Mouse (Mus musculus) granulocyte monocyte progenitor cell, adult 5-6 weeks (primary cell): ENCODE results near the gene Adcy4. TPM values are rescaled to one million over a fixed set of nuclear protein-coding genes. Genes with fewer than 3 reads are reported as not detected.
"Not testable (repeated sequence)": the region's sequence is repeated elsewhere in the genome, so short reads cannot be mapped to it uniquely, and the experiment has no call there.

Source experiments
- ATAC-seq: replicated peaks from 2 replicates; pipeline ENCODE4 v1.8.0; 2016; ENCODE audit warnings: mild to moderate bottlenecking, moderate TSS enrichment, inconsistent platforms; ENCODE audit not compliant: poor library complexity, severe bottlenecking
- total RNA-seq, 2 experiments: library from RNA; stranded (forward) in 1 of 2; stranded (reverse) in 1 of 2; fragments of 200-712, 200-1000 nt in 1 of 2; fragments of >200 nt in 1 of 2; fragmentation: Nextera tagmentation in 1 of 2; gene quantifications; 2 replicates each; pipeline ENCODE4 v1.2.3; 2014 to 2017

The Adcy4 gene
- total RNA-seq, 2 experiments from 2014 or later, result not detected

DNA sequence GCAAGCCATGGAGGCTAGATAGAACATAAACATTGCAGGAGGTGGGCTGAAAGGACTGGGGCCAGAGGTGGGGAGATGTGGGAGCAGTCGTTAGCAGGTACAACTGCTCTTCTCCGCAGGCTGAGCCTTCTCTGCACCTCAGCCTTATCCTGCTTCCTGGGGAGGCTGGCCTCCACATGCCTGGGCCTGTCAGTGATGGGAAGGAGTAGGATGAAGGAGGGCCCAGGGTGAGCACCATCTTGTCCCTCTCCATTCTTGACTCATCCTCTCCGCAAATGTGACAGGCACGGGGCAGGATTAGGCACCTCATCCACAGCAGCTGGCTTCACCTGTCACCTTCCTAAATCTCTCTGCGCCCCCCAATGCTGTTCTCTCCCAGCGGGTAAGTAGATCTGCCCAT, 22.7 kb downstream of the Adcy4 start, which contains the start of gene Ltb4r2:
TSS of gene Ltb4r2 (plus strand) at position 266 of the 400 bp plus-strand sequence.
- ATAC-seq, result no peak

DNA sequence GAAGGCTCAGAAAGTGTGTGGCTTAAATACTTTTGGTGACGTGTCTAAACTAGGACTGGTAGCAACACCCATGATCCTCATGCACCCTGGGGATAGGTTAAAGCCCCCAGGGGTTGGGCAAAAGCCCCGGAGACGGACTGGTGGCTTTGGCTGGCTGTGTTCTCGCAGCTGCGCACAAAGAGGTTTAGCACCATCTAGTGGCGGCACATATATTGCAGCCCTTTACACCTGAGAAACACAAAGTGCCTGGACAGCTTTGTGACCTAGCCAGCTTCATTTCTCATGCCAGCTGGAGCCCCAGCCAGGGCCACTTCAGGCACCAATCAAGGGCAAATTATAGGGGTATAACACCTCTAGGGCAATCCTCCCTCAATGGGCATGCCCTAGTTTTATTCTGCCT, 23.7 kb downstream of the Adcy4 start:
- not testable (repeated sequence) for ATAC-seq

DNA sequence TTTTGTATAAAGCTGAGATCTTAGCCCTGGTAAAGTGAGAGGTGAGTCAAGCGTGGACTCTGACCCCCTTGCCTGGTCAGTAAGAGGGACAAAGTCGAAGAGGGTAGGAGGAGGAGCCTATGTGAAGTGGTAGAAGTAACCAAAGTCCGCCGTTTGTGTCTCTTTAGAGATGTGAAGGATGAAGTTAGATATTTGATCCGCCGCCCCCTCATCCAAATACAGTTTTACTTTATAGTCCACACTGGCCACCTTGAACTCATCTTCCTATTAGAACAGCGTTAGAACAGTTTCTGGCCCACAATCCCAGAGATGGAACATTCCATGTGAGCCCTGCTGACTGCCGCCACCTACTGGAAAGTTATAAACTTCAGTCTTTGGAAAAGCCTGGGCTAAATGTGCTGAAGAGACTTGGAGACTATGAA, 25.5 kb downstream of the Adcy4 start, which contains the start of gene Cideb:
TSS of gene Cideb (minus strand) at position 96 of the 422 bp plus-strand sequence.
- peak; percentile 23 for ATAC-seq

DNA sequence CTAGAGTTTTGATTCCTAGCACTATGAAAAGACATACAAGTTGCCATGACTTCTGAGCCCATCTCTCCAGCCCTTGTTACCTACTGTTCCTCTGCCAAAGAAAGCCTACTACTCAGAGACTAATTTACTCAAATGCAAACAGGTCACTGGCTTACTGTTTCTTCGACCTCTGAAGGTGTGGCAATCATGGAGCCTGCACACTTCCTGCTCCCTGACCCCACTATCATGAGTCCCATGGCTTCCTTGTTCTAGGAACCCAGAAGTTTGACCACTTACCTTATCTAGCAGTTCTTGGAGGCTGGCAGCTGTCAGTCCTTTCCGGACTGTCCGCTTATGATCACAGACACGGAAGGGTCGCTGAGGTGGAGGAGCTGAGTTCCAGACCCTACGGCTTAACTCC, 26.3 kb downstream of the Adcy4 start:
- peak; percentile 42 for ATAC-seq

DNA sequence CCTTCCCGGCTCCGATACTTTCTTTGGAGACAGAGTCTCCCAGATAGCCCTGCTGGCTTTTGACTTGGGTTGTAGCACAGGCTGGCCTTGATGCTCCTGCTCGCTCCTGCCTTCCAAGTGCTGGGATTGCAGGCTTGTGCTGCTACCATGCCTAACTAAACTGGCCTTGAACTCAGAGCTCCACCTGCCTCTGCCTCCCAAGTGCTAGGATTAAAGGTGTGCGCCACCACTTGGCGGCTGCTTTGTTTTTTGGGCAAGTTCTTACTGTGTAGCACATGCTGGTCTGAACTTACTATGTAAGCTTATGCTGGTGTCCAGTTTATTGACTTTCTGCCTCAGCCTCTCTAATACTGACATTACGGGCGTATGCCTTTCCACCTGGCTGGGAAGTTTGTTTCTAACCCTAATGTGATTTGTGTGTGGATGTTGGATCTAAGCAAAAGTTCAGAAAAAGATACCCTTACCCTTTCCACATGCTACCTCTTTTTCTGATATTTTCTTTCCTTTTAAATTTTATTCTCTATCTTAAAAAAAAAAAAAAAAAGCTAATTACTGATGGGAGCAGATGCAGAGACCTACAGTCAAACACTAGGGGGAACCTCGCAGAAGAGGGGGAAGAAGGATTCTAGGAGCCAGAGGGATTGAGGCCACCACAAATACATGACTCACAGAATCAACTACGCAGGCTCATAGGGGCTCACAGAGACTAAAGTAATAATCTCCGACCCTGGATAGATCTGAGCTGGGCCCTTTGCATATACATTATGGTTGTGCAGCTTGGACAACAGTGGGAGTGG, 36.6 kb downstream of the Adcy4 start:
- no peak for ATAC-seq

DNA sequence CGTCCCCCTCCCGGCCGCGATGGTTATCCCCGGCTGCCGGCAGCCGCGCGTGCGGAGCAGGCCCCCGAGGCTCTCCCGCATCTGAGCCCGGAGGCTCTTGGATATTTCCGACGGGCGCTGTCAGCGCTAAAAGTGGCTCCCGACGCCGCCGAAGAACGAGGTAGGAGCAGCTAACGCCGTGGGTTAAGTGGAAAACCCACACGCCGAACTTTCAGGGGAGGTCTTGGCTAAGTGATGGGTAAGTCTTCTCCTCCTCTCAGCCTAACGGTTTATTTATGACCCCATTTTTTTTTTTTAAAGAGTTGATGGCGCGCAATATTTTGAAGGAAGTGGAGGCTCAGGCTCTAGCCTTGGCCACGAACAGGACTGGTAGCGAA, 38.0 kb downstream of the Adcy4 start:
- ATAC-seq, result no peak

DNA sequence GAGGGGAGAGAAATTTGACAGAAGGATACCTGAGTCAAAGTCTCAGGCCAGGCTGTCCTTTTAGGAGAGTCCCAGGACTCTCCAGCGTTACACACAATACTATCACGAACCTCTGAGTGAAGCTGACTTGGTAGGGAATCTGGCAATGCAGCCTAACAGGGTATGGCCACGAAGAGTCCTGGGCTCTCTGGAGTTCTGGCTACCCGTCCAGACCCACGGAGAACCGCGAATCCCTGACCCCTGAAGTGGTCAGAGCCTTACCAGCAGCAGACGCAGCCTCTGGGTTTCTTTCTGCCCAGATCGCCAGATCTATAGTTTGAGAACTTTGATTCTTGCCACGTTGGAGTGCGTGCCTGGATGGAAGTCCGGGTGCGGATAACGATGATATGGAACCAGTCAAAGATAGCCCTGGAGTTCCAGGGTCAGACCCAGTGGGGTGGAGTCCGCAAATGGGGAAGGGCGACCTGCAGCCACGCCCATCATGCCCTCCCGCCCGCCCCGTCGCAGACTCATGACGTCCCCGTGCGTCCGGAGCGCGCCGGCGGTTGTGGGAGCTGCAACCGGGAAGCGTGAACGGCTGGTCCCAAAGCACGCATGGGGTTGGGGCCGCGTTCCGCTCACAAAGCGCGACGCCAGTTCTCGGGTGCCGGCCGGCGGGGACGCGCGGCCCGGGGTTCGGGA, 38.6 kb downstream of the Adcy4 start, which contains the start of the genes Dhrs1 and Nop9:
TSS of gene Dhrs1 (minus strand) at position 511 of the 681 bp plus-strand sequence.
TSS of gene Nop9 (plus strand) at position 514 of the 681 bp plus-strand sequence.
- peak; percentile 85 for ATAC-seq

DNA sequence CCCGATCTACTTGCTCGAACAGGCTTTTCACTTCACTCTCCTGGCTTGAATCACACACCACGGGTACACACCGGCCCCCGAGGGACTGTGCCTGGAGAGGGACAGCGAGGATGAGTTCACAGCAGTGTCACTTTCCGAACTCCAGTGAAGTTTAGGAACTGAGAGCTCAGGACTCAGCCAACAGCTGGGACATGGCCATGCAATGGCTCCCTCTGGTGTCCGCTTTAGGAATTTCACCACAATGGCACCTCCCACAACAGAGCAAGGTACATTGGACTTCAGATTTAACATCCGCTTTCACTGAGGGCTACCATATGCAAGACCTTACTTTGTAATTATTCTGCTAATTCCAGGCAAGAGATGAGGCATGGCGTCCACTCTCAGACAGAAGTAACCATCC, 40.2 kb downstream of the Adcy4 start:
- ATAC-seq, result peak; percentile 75

DNA sequence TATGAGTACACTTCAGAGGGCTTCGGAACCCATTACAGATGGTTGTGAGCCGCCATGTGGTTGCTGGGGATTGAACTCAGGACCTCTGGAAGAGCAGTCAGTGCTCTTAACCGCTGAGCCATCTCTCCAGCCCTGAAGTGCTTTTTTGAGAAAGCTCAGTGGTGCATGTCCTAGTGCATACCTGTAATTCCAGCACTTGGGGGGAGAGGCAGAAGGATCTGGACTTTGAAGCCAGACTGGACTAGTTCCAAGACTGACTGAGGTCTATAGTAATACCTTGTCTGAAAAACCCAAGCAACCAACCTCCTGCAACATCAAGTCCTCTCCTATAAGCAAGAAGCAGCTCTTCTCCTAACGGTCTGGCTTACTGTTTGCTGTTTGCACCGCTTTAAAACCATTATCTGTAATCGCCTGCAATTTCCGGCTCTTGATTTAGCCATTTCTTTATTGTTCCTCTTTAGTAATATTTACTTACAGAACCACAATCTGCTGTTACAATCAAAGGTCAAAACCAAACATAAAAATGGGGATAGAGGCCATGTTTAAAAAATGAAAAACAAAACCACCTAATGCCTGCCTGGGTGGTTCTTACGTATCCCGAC, 46.7 kb downstream of the Adcy4 start:
- ATAC-seq, result peak; percentile 33; the same call in 1 of the 2 replicates

DNA sequence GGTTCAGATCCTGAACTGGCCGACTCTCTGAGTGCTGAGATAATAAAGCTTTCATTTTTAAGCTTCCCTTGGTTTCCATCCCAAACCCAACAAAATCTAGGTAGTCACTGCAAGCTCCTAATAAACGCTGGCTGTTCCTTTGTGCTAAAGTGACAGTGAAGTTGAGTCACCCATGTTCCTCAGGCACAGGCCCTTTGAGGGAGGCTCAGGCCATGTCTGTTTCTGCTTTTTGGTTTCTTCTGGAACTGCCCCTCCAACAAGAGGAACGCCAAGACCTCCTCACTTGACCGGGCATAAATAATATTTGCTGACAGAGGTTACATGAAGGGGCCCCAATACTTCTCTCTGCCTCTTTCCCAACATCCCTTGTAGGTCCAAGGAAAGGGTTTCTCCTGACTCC, 48.1 kb downstream of the Adcy4 start:
- peak; percentile 58; the same call in 1 of the 2 replicates for ATAC-seq

DNA sequence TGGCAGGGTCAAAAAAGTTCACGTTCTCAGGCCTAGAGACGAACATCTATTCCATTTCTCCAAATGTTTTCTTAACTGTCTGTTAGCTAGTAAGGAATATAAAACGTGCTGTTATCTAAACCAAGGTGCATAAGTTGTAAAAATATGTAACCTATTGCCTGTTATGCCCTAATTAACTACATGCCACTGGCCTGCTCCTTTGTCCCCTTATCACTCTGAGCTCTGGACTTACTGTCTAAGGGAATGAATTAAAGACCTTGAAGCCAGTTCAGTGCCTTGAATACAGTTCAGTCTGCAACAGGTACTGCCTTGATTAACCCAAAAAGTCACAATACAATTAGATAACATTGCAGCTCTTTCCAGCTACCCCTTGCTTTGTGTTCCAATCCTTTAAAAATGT, 48.6 kb downstream of the Adcy4 start:
- ATAC-seq, result no peak

DNA sequence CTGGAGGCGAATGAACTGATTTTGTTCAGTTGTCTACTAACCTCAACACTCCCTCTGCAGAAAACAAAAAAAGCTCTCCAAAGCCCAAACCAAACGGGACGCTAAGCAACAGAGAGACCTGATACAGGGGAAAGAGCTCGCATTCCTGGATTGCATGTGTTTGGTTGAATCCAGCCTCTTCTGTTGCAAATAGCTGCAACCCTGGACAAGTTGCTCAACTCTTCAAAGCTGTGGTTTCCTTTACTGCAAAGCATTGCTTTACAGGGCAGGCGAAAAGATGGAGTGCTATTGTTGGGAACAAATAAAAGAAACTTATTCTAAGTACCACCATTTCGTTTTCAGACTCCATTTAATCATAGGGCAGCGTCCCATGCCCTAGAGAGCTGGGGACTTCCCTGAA, 49.0 kb downstream of the Adcy4 start:
- ATAC-seq, result peak; percentile 61

DNA sequence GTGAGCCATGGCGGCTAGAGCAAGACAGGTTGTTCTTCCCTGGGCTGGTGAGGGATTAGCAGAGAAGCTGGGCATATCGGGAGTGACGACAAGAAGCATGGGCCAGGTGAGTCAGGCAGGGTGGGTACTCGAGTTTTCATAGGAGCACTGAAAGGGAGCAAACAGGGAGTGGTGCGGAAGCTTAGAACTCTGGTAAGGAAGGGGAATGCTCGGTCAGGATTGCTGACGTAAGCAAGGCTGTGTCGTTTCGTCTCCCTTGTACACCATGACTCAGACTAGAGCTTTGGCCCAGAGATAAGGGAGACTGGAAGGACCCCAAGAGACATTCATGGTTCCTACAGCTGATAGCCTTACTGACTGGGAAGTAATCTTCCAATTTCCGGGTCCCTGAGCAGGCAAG, 50.0 kb downstream of the Adcy4 start:
- no peak for ATAC-seq

DNA sequence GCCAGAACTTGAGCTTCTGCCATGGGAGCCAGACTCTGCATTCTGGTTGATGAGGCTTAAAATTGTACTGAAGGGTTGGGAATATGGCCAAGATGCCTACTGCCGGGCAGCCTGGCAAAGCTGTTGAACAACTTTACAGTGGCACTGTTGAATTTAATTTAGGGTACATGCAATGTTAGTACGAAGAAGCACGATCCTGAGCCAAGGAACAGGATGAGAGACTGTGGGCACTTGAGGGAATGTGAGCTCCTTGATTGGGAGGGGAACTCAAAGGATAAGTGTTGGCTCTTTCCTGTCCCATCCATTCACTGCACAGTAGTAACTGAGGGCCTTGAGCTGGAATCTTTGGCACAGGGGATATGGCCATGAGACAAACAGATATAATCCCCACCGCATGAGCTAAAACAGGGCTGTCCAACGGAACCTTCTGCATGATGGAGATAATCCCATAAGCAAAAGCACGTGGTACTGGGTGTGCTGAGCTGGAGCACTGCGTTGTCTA, 53.3 kb downstream of the Adcy4 start:
- ATAC-seq, result no peak

DNA sequence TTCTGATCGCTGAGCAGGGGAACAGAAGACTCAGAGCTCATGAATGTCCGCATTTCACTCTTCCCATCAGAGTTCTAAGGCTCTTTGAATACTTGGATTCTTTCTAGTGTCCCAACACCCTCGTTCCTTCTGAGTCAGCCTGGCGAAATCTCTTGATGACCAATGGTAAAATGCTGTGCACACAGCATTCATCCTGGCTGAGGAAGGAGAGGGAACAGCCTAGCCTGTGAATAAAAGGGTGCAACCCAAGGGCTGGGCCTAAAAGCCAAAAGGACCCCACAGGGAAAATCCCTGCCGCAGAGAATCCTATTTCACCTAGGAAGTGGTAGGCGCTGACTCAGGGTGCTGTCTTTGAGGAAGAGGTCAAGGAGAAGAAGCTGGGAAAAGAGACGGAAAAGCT, 53.8 kb downstream of the Adcy4 start:
- no peak for ATAC-seq

DNA sequence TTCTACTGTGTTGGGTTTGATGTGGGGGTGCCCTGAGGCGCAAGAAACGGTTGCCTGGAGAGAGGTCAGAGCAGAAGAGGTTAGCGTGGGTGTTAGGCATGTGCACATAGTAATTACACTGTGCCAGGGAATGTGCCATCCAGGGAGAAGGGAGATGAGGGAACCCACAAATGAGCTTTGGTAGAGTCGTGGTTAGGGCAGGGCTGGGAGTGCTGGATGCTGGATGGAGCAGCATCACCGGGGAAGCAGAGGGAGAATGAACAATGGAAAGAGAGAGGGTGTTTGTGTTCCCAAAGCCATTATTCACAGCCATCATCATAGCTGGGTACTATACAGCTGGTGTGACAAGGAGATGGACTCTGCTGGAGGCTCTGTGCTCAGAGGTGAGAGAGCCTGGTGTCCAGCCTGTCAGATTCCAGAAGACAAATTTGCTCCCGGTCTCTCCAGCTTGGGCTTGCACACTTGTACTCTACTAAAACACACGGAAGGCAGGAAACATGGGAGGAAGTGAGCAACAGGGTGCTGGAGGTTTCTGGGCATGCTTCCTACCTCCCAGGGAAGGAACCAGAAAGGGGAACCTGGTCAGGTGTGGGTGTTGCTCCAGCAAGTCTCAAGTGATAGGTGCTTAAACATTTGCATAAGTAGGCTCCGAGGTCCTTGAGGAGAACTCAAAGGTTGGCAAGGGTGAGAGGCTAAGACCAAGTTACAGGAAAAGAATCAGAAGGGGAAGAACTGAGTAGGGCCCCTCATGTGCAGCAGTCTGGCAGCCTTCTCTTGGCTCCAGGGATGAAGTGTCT, 55.8 kb downstream of the Adcy4 start:
- peak; percentile 37 for ATAC-seq

DNA sequence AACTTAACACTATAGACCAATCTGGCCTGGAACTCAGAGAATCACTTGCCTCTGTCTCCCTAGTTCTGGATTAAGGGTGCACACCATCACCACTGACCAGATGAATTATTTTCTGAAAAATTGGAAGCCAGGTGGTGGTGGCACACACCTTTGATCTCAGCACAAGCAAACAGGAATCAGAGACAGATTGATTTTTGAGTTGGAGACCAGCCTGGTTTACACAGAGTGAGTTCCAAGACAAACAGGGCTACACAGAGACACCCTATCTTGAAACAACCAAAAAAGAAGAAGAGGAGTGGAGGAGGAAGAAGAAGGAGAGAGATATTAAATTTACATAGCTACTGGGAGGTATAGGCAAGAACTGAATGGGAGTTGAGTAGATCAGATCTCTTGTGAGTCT, 57.6 kb downstream of the Adcy4 start:
- ATAC-seq, result no peak

DNA sequence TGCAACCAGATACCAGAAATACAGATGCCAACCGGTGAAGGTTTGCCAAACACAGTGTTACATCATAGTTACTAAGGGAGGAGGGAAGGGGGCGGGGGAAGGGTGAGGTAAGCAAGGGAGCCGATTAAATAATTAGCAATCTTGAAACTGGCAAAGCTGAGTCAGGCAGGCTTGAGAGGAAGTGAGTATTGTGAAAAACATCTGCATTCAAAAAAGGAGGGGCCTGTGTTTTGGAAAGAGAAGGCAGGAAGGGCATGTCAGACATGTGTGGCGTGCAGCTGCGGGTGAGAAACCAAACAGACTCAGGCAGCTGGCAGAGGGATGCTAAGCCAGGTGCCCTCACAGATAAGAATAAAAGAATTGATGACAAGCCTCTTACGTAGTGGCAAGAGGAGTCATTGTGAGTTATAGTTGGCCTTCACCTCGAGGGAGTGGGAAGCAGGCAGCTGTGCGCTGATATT, 59.5 kb downstream of the Adcy4 start:
- peak; percentile 75 for ATAC-seq

DNA sequence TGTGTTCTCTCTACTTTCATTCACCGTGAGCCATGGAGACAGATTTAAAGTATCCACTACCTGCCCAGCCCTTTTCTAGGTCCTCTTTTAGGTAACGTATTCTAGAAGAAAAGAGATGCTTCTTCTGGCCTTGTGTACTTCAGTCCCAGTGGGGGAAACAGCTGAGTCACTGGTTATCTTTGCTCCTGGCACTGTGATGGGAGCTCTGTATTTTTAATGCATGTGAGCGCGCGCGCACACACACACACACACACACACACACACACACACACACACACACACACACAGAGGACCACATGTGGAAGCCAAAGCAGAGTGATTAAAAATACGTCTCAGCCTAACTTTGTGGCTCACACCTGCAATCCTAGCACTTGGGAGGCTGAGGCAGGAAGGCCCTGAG, 60.5 kb downstream of the Adcy4 start:
- no peak for ATAC-seq

DNA sequence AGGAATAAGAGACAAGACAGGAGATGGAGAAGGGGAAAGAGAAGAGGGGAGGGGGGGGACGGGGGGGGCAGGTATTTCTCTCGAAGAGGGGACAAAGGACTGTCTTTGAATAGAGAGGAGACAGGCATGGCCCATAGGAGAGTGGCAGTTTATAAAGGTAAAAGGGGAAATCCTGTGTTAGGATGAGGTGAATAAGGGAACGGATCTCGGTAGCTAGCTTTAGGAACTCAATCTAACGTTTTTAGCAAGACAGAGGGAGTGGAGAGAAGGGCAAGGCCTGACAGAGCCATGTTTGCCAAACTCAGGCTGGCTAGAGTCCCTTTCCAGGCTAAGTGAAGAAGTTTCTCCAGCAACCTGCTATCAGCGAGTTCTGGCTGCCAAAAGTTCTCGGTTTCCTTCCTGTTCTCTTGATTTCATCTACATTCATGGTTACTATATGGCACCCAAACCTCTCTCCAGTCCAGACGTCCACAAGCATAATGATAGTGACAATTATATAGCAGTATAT, 61.4 kb downstream of the Adcy4 start:
- ATAC-seq, result no peak
